Mouse (Mus musculus) heart, postnatal 14 days (tissue): ENCODE results near the gene Mef2b. TPM values are rescaled to one million over a fixed set of nuclear protein-coding genes. Genes with fewer than 3 reads are reported as not detected.

ENCODE experiments used
- DNase-seq, 2 experiments: peaks; one replicate each; pipeline ENCODE4 v3.0.0; 2021 to 2022
- intact Hi-C: fragments of 180-260 bp; cut with DNase I; formaldehyde crosslinking; loops from one replicate; pipeline ENCODE4 v1.15.1; 2025
- total RNA-seq, 2 experiments: library from RNA; stranded (reverse); gene quantifications; 2 replicates each; pipeline ENCODE4 v1.2.3; 2021

The Mef2b gene
- total RNA-seq, 2 experiments from 2014 or later = 0.37 TPM; not detected in 1

DNA sequence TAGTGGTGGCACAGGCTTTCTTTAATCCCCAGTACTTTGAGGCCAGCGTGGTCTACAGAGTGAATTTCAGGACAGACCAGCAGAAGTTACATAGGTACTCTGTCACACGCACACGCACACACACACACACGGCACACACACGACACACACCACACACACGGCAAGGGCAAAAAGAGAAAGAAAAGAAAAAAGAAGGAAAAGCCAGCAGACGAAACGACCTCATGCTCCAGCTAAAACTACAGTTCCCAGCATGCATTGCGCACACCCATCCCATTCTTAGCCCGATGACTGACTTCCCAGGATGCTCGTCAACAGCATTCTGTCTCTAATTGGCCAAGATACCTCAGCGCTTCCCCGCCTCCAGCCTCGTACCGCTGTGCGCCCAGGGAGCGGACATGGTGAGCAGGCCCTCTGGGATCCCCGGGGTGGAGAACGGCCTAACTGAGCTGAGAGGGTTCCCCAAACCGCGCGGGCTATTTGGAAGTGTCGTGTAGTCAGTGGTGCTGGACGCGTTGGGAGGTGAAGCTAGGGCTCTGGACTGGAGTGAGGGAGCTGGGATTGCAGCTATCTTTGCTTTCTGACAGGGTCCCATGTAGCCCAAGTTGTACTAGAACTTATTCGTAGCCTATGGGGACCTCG, 32.7 kb downstream of the Mef2b start, which contains the start of gene Tmem161a:
Gene Tmem161a (plus strand): TSS at position 314 of the 639 bp plus-strand sequence.
- intact Hi-C loops = no loop called here
- DNase-seq = peak; percentile 90 to 91

DNA sequence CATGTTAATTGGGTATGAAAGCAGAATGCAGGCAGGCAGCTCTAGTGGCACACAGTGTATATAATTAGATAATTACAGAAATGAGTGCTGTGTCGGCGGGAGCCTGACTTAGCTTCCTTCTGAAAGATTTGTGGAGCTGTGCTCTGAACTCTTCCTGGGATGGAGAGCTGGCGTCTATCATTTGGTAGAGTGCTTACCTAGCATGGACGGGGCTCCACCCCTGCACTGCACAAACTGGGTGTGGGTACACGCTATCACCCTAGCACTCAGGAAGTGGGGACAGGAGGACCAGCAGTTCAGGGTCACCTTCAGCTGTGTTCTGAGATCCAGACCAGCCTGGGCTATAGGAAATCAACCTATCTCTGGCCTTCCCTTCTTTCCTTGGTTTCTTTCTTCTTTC, 33.8 kb downstream of the Mef2b start:
- intact Hi-C loops = no loop called here

GRCm38 (mm10) chr8:70174079-70174478, 34.6 kb downstream of the Mef2b start:
- peak in 1 of 2 experiments; percentile 23 for DNase-seq
- intact Hi-C loops = no loop called here

More for the DNA sequence above, 33.8 kb downstream of the Mef2b start:
- no peak for DNase-seq

- no peak for DNase-seq
- intact Hi-C loops = no loop called here
Observed at GRCm38 (mm10) chr8:70178231-70178630, 38.7 kb downstream of the Mef2b start.

DNA sequence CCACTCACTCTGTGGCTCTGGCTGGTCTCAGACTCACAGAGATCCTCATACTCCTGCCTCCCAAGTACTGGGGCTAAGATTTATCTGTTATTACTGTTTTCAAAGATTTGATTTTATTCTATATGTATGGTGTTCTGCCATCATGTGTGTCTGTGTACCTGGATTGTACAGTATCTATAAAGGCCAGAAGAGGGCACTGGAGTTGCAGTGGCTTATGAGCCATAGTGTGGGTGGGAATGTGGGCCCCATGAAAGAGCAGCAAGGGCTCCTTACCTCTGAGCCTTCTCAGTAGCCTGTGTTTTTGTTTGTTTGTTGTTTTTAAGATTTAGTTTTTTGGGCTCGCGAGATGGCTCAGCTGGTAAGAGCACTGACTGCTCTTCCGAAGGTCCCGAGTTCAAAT, 39.6 kb downstream of the Mef2b start:
- intact Hi-C loops = no loop called here

DNA sequence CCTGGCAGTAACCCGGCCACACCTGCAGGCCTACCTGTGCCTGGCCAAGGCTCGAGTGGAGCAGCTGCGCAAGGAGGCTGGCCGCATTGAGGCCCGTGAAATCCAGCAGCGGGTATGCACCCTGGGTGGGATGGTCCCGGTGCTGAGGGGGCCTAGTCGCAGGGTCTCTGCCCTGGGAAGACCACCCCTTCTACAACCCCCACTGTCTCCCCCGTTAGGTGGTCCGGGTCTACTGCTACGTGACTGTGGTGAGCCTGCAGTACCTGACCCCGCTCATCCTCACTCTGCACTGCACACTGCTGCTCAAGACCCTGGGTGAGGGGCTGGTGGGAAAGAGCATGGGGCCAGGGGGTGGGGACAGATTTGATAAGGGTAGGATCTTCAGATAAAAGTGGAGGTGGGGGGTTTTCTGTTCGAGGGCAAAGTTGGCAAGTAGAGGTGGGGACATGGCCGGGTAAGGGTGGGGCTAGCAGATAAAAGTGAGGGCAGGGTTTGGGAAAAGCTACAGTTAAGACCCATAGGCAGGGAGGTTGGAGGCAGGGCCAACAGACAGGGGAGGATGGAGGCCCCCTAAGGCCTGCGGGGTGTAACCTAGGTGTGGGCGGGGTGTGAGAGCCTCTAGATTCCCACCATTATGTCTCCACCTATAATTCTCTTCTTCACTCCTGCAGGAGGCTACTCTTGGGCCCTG, 41.8 kb downstream of the Mef2b start:
- intact Hi-C loops = no loop called here
- no peak for DNase-seq

More for the DNA sequence above, 39.6 kb downstream of the Mef2b start:
- DNase-seq = no peak

DNA sequence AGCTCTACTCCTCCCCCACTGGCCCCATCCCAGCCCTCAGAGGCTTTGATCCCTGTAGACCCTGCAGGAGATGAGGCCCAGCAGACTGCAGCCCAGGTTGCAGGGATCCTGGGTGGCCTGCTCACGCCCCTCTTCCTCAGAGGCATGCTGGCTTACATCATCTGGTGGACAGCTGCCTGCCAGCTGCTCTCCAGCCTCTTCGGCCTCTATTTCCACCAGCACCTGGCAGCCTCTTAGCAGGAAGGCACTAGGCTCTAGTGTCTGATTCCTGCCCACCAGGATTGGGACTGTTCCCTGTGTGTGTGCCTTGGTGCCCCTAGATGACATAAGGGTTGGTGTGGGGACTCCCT, 42.4 kb downstream of the Mef2b start:
- intact Hi-C loops = no loop called here
- DNase-seq = peak in 1 of 2 experiments; percentile 21

GRCm38 (mm10) chr8:70183194-70183593, 43.7 kb downstream of the Mef2b start:
- intact Hi-C loops = no loop called here
- no peak for DNase-seq

DNA sequence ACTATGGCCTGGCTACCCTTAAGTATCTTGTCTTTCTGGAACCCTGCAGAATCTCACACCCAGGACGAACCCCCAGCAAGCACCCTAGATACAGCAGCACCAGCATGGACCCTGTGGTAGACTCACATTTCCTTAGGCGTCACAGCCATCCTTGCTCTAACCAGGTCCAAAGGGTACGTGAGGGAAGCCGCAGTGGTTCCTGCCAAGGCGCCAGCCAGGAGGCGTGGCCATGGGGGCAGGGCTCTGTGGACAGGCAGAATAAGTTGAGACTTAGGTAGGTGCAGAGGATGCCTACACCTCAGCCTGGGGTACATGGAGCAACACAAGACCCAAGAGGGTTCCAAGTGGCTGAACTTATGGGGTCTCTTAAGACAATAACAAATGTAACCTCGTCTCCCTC, 49.2 kb downstream of the Mef2b start:
- intact Hi-C loops = no loop called here
- no peak for DNase-seq

- intact Hi-C loops = no loop called here
- DNase-seq = no peak
Observed at GRCm38 (mm10) chr8:70193238-70193637, 53.7 kb downstream of the Mef2b start.

- DNase-seq = no peak
- intact Hi-C loops = no loop called here
Observed at GRCm38 (mm10) chr8:70194191-70194590, 54.7 kb downstream of the Mef2b start.

GRCm38 (mm10) chr8:70195762-70196161, 56.3 kb downstream of the Mef2b start:
- DNase-seq = no peak
- intact Hi-C loops = no loop called here

- intact Hi-C loops = no loop called here
- DNase-seq = no peak
Observed at GRCm38 (mm10) chr8:70197603-70198002, 58.1 kb downstream of the Mef2b start.

GRCm38 (mm10) chr8:70200098-70200681, 60.7 kb downstream of the Mef2b start:
- intact Hi-C loops = loop anchor here (1.0 kb wide), 1 partner anchor 23 kb away; no protein-coding TSS in a partner anchor
- DNase-seq = peak in 1 of 2 experiments; percentile 31

DNA sequence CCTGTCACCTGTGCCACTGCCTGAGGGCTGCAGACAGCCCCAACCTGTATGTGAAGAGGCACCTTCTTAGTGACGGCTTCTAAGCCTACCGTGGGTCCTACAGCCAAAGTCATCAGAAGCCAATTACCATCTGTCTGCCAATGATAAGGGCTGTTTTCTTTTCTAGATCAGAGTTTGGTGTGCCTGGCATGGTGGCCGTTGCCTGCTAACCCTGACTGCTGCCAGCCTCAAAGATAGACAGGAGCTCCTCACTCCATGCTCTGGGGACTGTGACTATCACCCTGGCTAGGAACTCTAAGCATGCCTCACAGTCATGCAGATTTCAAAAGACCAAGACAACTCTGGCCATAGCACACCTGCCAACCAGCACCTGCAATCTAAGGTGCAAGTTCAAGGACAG, 61.9 kb downstream of the Mef2b start:
- DNase-seq = no peak
- intact Hi-C loops = no loop called here

GRCm38 (mm10) chr8:70203072-70203471, 63.6 kb downstream of the Mef2b start:
- no peak for DNase-seq
- intact Hi-C loops = no loop called here

DNA sequence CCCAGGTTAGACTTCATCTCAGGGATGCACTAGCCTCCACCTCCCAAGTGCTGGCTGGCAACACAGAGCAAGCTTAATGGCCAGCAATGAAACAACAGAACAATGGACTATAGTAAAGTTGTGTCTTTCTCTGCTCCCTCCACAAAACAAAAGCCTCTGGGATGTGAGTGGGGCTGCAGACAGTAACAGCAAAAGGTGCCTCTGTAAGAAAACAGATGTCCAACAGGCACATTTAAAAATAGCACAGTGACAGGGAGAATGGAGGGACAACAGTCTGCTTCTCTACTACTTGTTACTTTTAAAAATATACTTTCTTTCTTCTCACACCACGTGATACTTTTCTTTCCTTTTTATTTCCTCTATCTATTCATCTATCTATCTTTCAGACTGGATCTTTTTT, 65.2 kb downstream of the Mef2b start:
- no peak for DNase-seq
- intact Hi-C loops = no loop called here

- DNase-seq = no peak
- intact Hi-C loops = no loop called here
Observed at GRCm38 (mm10) chr8:70208130-70208529, 68.6 kb downstream of the Mef2b start.

DNA sequence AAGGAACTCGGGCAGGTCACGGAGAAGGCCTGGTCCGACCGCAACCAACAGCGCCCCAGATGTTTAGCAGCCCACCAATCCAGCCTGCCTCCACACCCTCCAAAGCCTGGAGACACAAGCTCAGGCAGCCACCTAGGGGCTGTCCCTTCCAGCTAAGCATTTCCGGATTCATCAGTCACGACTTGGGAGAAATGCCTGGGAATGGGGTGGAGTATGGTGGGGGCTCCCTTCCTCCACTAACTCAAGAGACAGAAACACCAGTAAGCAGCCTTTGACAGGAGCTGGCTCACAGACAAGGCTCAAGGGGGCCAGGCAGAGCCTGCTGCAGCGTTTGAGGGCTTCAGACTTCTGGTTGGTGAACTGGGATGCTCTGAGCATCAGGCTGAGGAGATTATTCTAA, 71.0 kb downstream of the Mef2b start:
- peak; percentile 23 to 41 for DNase-seq
- intact Hi-C loops = no loop called here

GRCm38 (mm10) chr8:70211275-70211674, 71.8 kb downstream of the Mef2b start:
- intact Hi-C loops = no loop called here
- no peak for DNase-seq

- intact Hi-C loops = no loop called here
- peak; percentile 42 to 44 for DNase-seq
Observed at GRCm38 (mm10) chr8:70211726-70212111, 72.2 kb downstream of the Mef2b start.
